Mouse (Mus musculus) bone marrow macrophage, adult 2 months (primary cell): ENCODE results near the gene Med20.

Source experiments
- CTCF ChIP-seq: IDR thresholded peaks from 2 replicates; pipeline ENCODE4 v1.5.1; 2012; ENCODE audit warnings: low read depth, mild to moderate bottlenecking, low read length, moderate library complexity
- POLR2A ChIP-seq: IDR thresholded peaks from 2 replicates; pipeline ENCODE4 v1.6.1; 2012; ENCODE audit warnings: mild to moderate bottlenecking, low read depth, low read length, borderline replicate concordance

GRCm38 (mm10) chr17:47564612-47565011 lies 46.8 kb upstream of the Med20 start:
- TF ChIP-seq POLR2A (no peak), CTCF (no peak)
